15 mouse cellular contexts compared by ENCODE assay signal in the genomic region with DNA sequence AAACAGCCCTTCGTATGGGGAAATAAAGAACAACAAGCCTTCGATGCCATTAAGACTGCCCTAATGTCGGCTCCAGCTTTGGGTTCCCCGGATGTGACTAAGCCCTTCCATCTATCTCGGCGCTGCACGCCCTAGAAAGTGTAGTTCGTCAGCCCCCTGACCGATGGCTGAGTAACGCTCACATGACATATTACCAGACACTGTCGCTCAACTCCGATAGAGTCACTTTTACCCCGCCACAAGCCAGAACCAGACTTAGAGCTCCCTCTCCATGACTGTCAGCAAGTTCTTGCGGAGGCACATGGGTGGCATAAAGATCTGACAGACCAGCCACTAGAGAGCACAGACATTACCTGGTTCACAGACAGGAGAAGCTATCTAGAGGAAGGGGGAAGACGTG. TPM values are rescaled to one million over a fixed set of nuclear protein-coding genes. Genes with fewer than 3 reads are reported as not detected.
DNase-seq lines count a peak whose midpoint lies in the region; ATAC-seq and TF ChIP-seq lines count a peak whose summit lies in the region.
"Had no signal": no experiment of that assay in that cellular context is flagged by ENCODE, and none has a peak within 500 bp of the region (broad histone marks: within the 10 kb centered on the region; RNA-seq: fewer than 3 reads in every experiment).

No protein-coding gene starts in this region.

- no peaks in the 10 kb centered on the region for H3K4me1 ChIP-seq in kidney, postnatal 0 days (replicated peaks; ENCODE audit: insufficient read depth, low read length)
- peaks cover 32% of the 10 kb centered on the region for H3K4me1 ChIP-seq in E14TG2a.4 (replicated peaks; ENCODE audit: low read depth, low read length)
- no peaks in the 10 kb centered on the region for H3K4me1 ChIP-seq in liver, embryonic 11.5 days (replicated peaks; ENCODE audit: control insufficient read depth, insufficient read depth, low read length)

- no peak for ATAC-seq in kidney, postnatal 0 days (replicated peaks; ENCODE audit: low FRiP score, low read depth)
- no peak for ATAC-seq in liver, embryonic 11.5 days (replicated peaks; ENCODE audit: low FRiP score)
- ATAC-seq: inflammation-experienced regulatory T-cells, adult 6 months had no signal

- no peaks in the 10 kb centered on the region for H3K9me3 ChIP-seq in kidney, postnatal 0 days (replicated peaks; ENCODE audit: low read length)
- H3K9me3 ChIP-seq in E14TG2a.4 (ENCODE audit: low read length) = peaks cover 29% of the 10 kb centered on the region
- peaks cover 7% of the 10 kb centered on the region for H3K9me3 ChIP-seq in liver, embryonic 11.5 days (ENCODE audit: control insufficient read depth, low read length)

- TF ChIP-seq CTCF in kidney, postnatal 0 days (IDR thresholded peaks at IDR 0.05; ENCODE audit: low read depth) = no peak
- TF ChIP-seq CTCF in E14TG2a.4 (conservative IDR thresholded peaks at IDR 0.05; ENCODE audit: low read length) = no peak

- 95% methylated on average over 15 of the region's 15 CpGs for WGBS in kidney, postnatal 0 days
- WGBS in liver, embryonic 11.5 days = 75% methylated on average over 15 of the region's 15 CpGs

- H3K9ac ChIP-seq in kidney, postnatal 0 days (ENCODE audit: low read depth, low read length) = no peak overlapping the region
- 0 out of 2 replicates have a peak overlapping the region, but pooled peaks have one; percentile 18 for H3K9ac ChIP-seq in liver, embryonic 11.5 days (ENCODE audit: low read depth, low read length)
- H3K9ac ChIP-seq: midbrain, embryonic 12.5 days had no signal

- no peak overlapping the region for H3K4me3 ChIP-seq in kidney, postnatal 0 days (replicated peaks; ENCODE audit: low read depth, low read length)
- peak overlapping the region; percentile 85 for H3K4me3 ChIP-seq in E14TG2a.4 (replicated peaks; ENCODE audit: low read length)
- peak overlapping the region; percentile 68 for H3K4me3 ChIP-seq in liver, embryonic 11.5 days (ENCODE audit: low read depth, low read length)

- H3K27me3 ChIP-seq in kidney, postnatal 0 days (ENCODE audit: insufficient read depth, low read length) = no peaks in the 10 kb centered on the region
- no peaks in the 10 kb centered on the region for H3K27me3 ChIP-seq in E14TG2a.4 (ENCODE audit: insufficient read depth, low read length)
- no peaks in the 10 kb centered on the region for H3K27me3 ChIP-seq in liver, embryonic 11.5 days (replicated peaks; ENCODE audit: control insufficient read depth, insufficient read depth, low read length)
- H3K27me3 ChIP-seq: heart, embryonic 15.5 days; midbrain, embryonic 12.5 days; neural tube, embryonic 13.5 days had no signal

- no peaks in the 10 kb centered on the region for H3K36me3 ChIP-seq in kidney, postnatal 0 days (ENCODE audit: insufficient read depth, low read length)
- peaks cover 8% of the 10 kb centered on the region; the same call in 1 of the 2 replicates for H3K36me3 ChIP-seq in E14TG2a.4 (ENCODE audit: insufficient read depth, low read length)
- peaks cover 5% of the 10 kb centered on the region; the same call in 1 of the 2 replicates for H3K36me3 ChIP-seq in liver, embryonic 11.5 days (ENCODE audit: control insufficient read depth, insufficient read depth, low read length)
- H3K36me3 ChIP-seq: heart, embryonic 15.5 days; midbrain, embryonic 12.5 days had no signal

- peak; percentile 89 for DNase-seq in heart, adult 11 months
- DNase-seq in heart, postnatal 4 days = no peak
- no peak for DNase-seq in kidney, postnatal 0 days (ENCODE audit: low spot score)
- DNase-seq in kidney, postnatal 14 days = no peak
- DNase-seq in liver, embryonic 11.5 days (ENCODE audit: low spot score) = no peak
- DNase-seq in left cerebral cortex, adult 11 months (ENCODE audit: low spot score) = no peak
- no peak for DNase-seq in thymus, postnatal 36 days
- DNase-seq: cerebellum, adult 11 months; lung, adult 2 months; thymus, adult 18-20 months had no signal

- peak overlapping the region; percentile 83; the same call in 1 of the 2 replicates for H3K4me2 ChIP-seq in kidney, postnatal 0 days (ENCODE audit: low read length)
- H3K4me2 ChIP-seq in liver, embryonic 11.5 days = peak overlapping the region; percentile 82

- no peak overlapping the region for H3K27ac ChIP-seq in kidney, postnatal 0 days
- H3K27ac ChIP-seq in liver, embryonic 11.5 days (ENCODE audit: low read depth, low read length) = peak overlapping the region; percentile 96
- H3K27ac ChIP-seq: heart, embryonic 15.5 days; midbrain, embryonic 12.5 days; neural tube, embryonic 13.5 days had no signal

RNA-seq across cellular contexts. Expression of a gene that starts 16.1 kb away (rescaled TPM):
- 1 to 10 TPM; 3.3 to 4.0 TPM for total RNA-seq in heart, postnatal 4 days (2021)
- 8.1 and 10.6 TPM in 2 replicates for polyA plus RNA-seq in kidney, postnatal 0 days (2015; fragmentation: Nextera tagmentation; extraction: Ambion mirVana)
- polyA plus RNA-seq in liver, embryonic 11.5 days (2014; fragmentation: Nextera tagmentation; extraction: Ambion mirVana) = 3.8 and 4.4 TPM in 2 replicates

RNA-seq across cellular contexts. Expression of a gene that starts 19.2 kb away (rescaled TPM):
- under 1 TPM; 0.61 to 0.71 TPM for total RNA-seq in heart, postnatal 4 days (2021)
- polyA plus RNA-seq in kidney, postnatal 0 days (2015; fragmentation: Nextera tagmentation; extraction: Ambion mirVana) = 1.6 and 1.8 TPM in 2 replicates
- polyA plus RNA-seq in liver, embryonic 11.5 days (2014; fragmentation: Nextera tagmentation; extraction: Ambion mirVana) = 3.5 and 4.7 TPM in 2 replicates

RNA-seq across cellular contexts. Expression of a gene that starts 25.7 kb away (rescaled TPM):
- total RNA-seq in heart, postnatal 4 days (2021) = 10 to 100 TPM; 14.8 to 14.9 TPM
- polyA plus RNA-seq in kidney, postnatal 0 days (2015; fragmentation: Nextera tagmentation; extraction: Ambion mirVana) = 21.1 and 22.4 TPM in 2 replicates
- 20.9 and 23.4 TPM in 2 replicates for polyA plus RNA-seq in liver, embryonic 11.5 days (2014; fragmentation: Nextera tagmentation; extraction: Ambion mirVana)

RNA-seq across cellular contexts. Expression of a gene that starts 37.1 kb away (rescaled TPM):
- total RNA-seq in heart, postnatal 4 days (2021) = 1 to 10 TPM; 3.7 to 4.6 TPM
- 54.2 and 56.6 TPM in 2 replicates for polyA plus RNA-seq in kidney, postnatal 0 days (2015; fragmentation: Nextera tagmentation; extraction: Ambion mirVana)
- 2.4 and 2.5 TPM in 2 replicates for polyA plus RNA-seq in liver, embryonic 11.5 days (2014; fragmentation: Nextera tagmentation; extraction: Ambion mirVana)

RNA-seq across cellular contexts. Expression of a gene that starts 41.3 kb away (rescaled TPM):
- 1 to 10 TPM; 5.1 to 5.6 TPM for total RNA-seq in heart, postnatal 4 days (2021)
- polyA plus RNA-seq in kidney, postnatal 0 days (2015; fragmentation: Nextera tagmentation; extraction: Ambion mirVana) = 10.8 and 13.0 TPM in 2 replicates
- polyA plus RNA-seq in liver, embryonic 11.5 days (2014; fragmentation: Nextera tagmentation; extraction: Ambion mirVana) = 12.6 and 13.2 TPM in 2 replicates
